Mouse (Mus musculus): Measurements from ENCODE around the gene Clk2.

The Clk2 gene

GRCm38 (mm10) chr3:89164506-89165267, at the start of gene Clk2:
Gene Clk2 (plus strand): TSS chr3:89164795.
- DNase-seq (ENCODE audit: low read depth) = peak; percentile 92

- DNase-seq (ENCODE audit: low read depth) = peak; percentile 69
Observed at GRCm38 (mm10) chr3:89115522-89115921, 49.1 kb upstream of the Clk2 start.

GRCm38 (mm10) chr3:89123313-89123712, 41.3 kb upstream of the Clk2 start:
- DNase-seq (ENCODE audit: low read depth) = no peak

- peak; percentile 22 for DNase-seq (ENCODE audit: low read depth)
Observed at GRCm38 (mm10) chr3:89124241-89124640, 40.4 kb upstream of the Clk2 start.

- no peak for DNase-seq (ENCODE audit: low read depth)
Observed at GRCm38 (mm10) chr3:89125981-89126380, 38.6 kb upstream of the Clk2 start.

- no peak for DNase-seq (ENCODE audit: low read depth)
Observed at GRCm38 (mm10) chr3:89129908-89130307, 34.7 kb upstream of the Clk2 start.

- DNase-seq (ENCODE audit: low read depth) = no peak
Observed at GRCm38 (mm10) chr3:89131816-89132215, 32.8 kb upstream of the Clk2 start.

- DNase-seq (ENCODE audit: low read depth) = no peak
Observed at GRCm38 (mm10) chr3:89132285-89133062, 32.1 kb upstream of the Clk2 start.

- DNase-seq (ENCODE audit: low read depth) = no peak
Observed at GRCm38 (mm10) chr3:89133063-89133450, 31.5 kb upstream of the Clk2 start.

- no peak for DNase-seq (ENCODE audit: low read depth)
Observed at GRCm38 (mm10) chr3:89133752-89134151, 30.8 kb upstream of the Clk2 start.

- no peak for DNase-seq (ENCODE audit: low read depth)
Observed at GRCm38 (mm10) chr3:89135958-89136357, 28.6 kb upstream of the Clk2 start, which contains the start of gene Pklr. Gene Pklr (plus strand): TSS chr3:89136142.

GRCm38 (mm10) chr3:89136365-89136764, 28.2 kb upstream of the Clk2 start:
- DNase-seq (ENCODE audit: low read depth) = no peak

- no peak for DNase-seq (ENCODE audit: low read depth)
Observed at GRCm38 (mm10) chr3:89144821-89145220, 19.8 kb upstream of the Clk2 start.

- DNase-seq (ENCODE audit: low read depth) = no peak
Observed at GRCm38 (mm10) chr3:89145566-89145965, 19.0 kb upstream of the Clk2 start.

- DNase-seq (ENCODE audit: low read depth) = no peak
Observed at GRCm38 (mm10) chr3:89147101-89147978, 17.3 kb upstream of the Clk2 start.

- DNase-seq (ENCODE audit: low read depth) = no peak
Observed at GRCm38 (mm10) chr3:89147979-89148311, 16.6 kb upstream of the Clk2 start.

- DNase-seq (ENCODE audit: low read depth) = no peak
Observed at GRCm38 (mm10) chr3:89148567-89148966, 16.0 kb upstream of the Clk2 start.

GRCm38 (mm10) chr3:89152084-89152835, 12.3 kb upstream of the Clk2 start:
- no peak for DNase-seq (ENCODE audit: low read depth)

- DNase-seq (ENCODE audit: low read depth) = no peak
Observed at GRCm38 (mm10) chr3:89156951-89157350, 7.6 kb upstream of the Clk2 start.

- DNase-seq (ENCODE audit: low read depth) = no peak
Observed at GRCm38 (mm10) chr3:89158651-89159050, 5.9 kb upstream of the Clk2 start.

- peak; percentile 48 for DNase-seq (ENCODE audit: low read depth)
Observed at GRCm38 (mm10) chr3:89159211-89159610, 5.4 kb upstream of the Clk2 start.
